Mouse (Mus musculus) cerebellum, adult 2 months (tissue): ENCODE results near the gene Smim7.

Source experiments
- CTCF ChIP-seq: fragments of 200-500 bp; IDR thresholded peaks from 2 replicates; pipeline ENCODE4 v1.5.1; 2011; ENCODE audit warnings: low read depth, mild to moderate bottlenecking, control low read depth, low read length, moderate library complexity, borderline replicate concordance; ENCODE audit not compliant: insufficient read depth
- POLR2A ChIP-seq: fragments of 200-500 bp; IDR thresholded peaks from 2 replicates; pipeline ENCODE4 v1.6.1; 2011; ENCODE audit warnings: low read length, control low read depth, borderline replicate concordance; ENCODE audit not compliant: insufficient read depth

- TF ChIP-seq CTCF (no peak), POLR2A (no peak)
Observed at GRCm38 (mm10) chr8:72577941-72578340, 7.1 kb upstream of the Smim7 start.
